Mouse (Mus musculus) kidney, adult 8-10 months (tissue): ENCODE measurements around the gene Arid1b.
"Not testable (repeated sequence)": the region's sequence is repeated elsewhere in the genome, so short reads cannot be mapped to it uniquely, and the experiment has no call there.

Experiments
- DNase-seq, 2 experiments: peaks; one replicate each; pipeline ENCODE4 v3.0.0; 2022

Gene Arid1b

GRCm38 (mm10) chr17:5089541-5089940 is 95.4 kb downstream of the Arid1b start:
- DNase-seq = peak in 1 of 2 experiments; percentile 48

- no peak for DNase-seq
Measured at GRCm38 (mm10) chr17:5091490-5091889, 97.4 kb downstream of the Arid1b start.

- no peak for DNase-seq
Measured at GRCm38 (mm10) chr17:5091934-5092333, 97.8 kb downstream of the Arid1b start.

- not testable (repeated sequence) for DNase-seq
Measured at GRCm38 (mm10) chr17:5093343-5093742, 99.2 kb downstream of the Arid1b start.

GRCm38 (mm10) chr17:5094636-5095035 is 100.5 kb downstream of the Arid1b start:
- DNase-seq = peak in 1 of 2 experiments; percentile 33

GRCm38 (mm10) chr17:5095741-5096140 is 101.6 kb downstream of the Arid1b start:
- DNase-seq = no peak

GRCm38 (mm10) chr17:5097046-5097445 is 102.9 kb downstream of the Arid1b start:
- no peak for DNase-seq

GRCm38 (mm10) chr17:5097545-5098475 is 103.7 kb downstream of the Arid1b start:
- DNase-seq = peak in 1 of 2 experiments; percentile 47

GRCm38 (mm10) chr17:5098727-5099126 is 104.6 kb downstream of the Arid1b start:
- no peak for DNase-seq

GRCm38 (mm10) chr17:5099238-5099637 is 105.1 kb downstream of the Arid1b start:
- DNase-seq = no peak

GRCm38 (mm10) chr17:5101157-5101556 is 107.0 kb downstream of the Arid1b start:
- DNase-seq = no peak

GRCm38 (mm10) chr17:5101887-5102286 is 107.8 kb downstream of the Arid1b start:
- DNase-seq = no peak

GRCm38 (mm10) chr17:5105746-5106145 is 111.6 kb downstream of the Arid1b start:
- DNase-seq = no peak

- peak in 1 of 2 experiments; percentile 48 for DNase-seq
Measured at GRCm38 (mm10) chr17:5106263-5107195, 112.4 kb downstream of the Arid1b start.

- no peak for DNase-seq
Measured at GRCm38 (mm10) chr17:5107501-5107900, 113.4 kb downstream of the Arid1b start.

- no peak for DNase-seq
Measured at GRCm38 (mm10) chr17:5108022-5108421, 113.9 kb downstream of the Arid1b start.

- DNase-seq = no peak
Measured at GRCm38 (mm10) chr17:5108546-5109142, 114.5 kb downstream of the Arid1b start.

GRCm38 (mm10) chr17:5109343-5109742 is 115.2 kb downstream of the Arid1b start:
- no peak for DNase-seq

GRCm38 (mm10) chr17:5110159-5110558 is 116.0 kb downstream of the Arid1b start:
- no peak for DNase-seq

GRCm38 (mm10) chr17:5110981-5111380 is 116.8 kb downstream of the Arid1b start:
- not testable (repeated sequence) for DNase-seq

GRCm38 (mm10) chr17:5112116-5112515 is 118.0 kb downstream of the Arid1b start:
- no peak for DNase-seq

GRCm38 (mm10) chr17:5115952-5116351 is 121.8 kb downstream of the Arid1b start:
- DNase-seq = no peak

GRCm38 (mm10) chr17:5116990-5117389 is 122.9 kb downstream of the Arid1b start:
- no peak for DNase-seq
